Mouse (Mus musculus): Measurements from ENCODE around the gene Ntf5. TPM values are rescaled to one million over a fixed set of nuclear protein-coding genes. Genes with fewer than 3 reads are reported as not detected.
"Not testable (repeated sequence)": the region's sequence is repeated elsewhere in the genome, so short reads cannot be mapped to it uniquely, and the experiment has no call there.

Ntf5 gene
- polyA plus RNA-seq, 1 experiment from 2014 or later = 3.0 TPM

GRCm38 (mm10) chr7:45461781-45462180, 48.3 kb downstream of the Ntf5 start:
- DNase-seq (ENCODE audit: low read depth, low spot score) (no peak), ATAC-seq (no peak)
- POLR2A ChIA-PET = no interaction called here
- H3K27me3 ChIP-seq = no peaks in the 10 kb centered on the region
- CTCF ChIA-PET = no interaction called here
- no peak for TF ChIP-seq CTCF (IDR thresholded peaks at IDR 0.05)
- in situ Hi-C loops (cut with MboI; ENCODE audit: low pct_unique_long_range_greater_than_20kb) = no loop called here

- no peaks in the 10 kb centered on the region for H3K27me3 ChIP-seq
- no peak for ATAC-seq
- in situ Hi-C loops (cut with MboI; ENCODE audit: low pct_unique_long_range_greater_than_20kb) = no loop called here
- POLR2A ChIA-PET = no interaction called here
- DNase-seq (ENCODE audit: low read depth, low spot score) = no peak
- TF ChIP-seq CTCF (IDR thresholded peaks at IDR 0.05) = no peak
- CTCF ChIA-PET = interaction anchor here (0.8 kb wide), 1 partner anchor 48 kb away, joined by 3 read pairs; the partner anchor contains the start of gene Nucb1
Measured at GRCm38 (mm10) chr7:45462325-45462724, 48.8 kb downstream of the Ntf5 start.

- H3K27me3 ChIP-seq; ATAC-seq; DNase-seq (ENCODE audit: low read depth, low spot score); in situ Hi-C loops (cut with MboI; ENCODE audit: low pct_unique_long_range_greater_than_20kb): not testable (repeated sequence)
- CTCF ChIA-PET = interaction anchor here (0.8 kb wide), 1 partner anchor 48 kb away, joined by 3 read pairs; the partner anchor contains the start of gene Nucb1
- POLR2A ChIA-PET = interaction anchor here (0.7 kb wide), 1 partner anchor 30 kb away, joined by 3 read pairs; no protein-coding TSS in a partner anchor
Measured at GRCm38 (mm10) chr7:45462868-45463267, 49.4 kb downstream of the Ntf5 start.

GRCm38 (mm10) chr7:45463987-45464778, 50.7 kb downstream of the Ntf5 start:
- ChIA-PET POLR2A (no interaction called here), CTCF (interaction anchor here (1.2 to 3.5 kb wide), 3 partner anchors 12 to 30 kb away, joined by 3 to 14 read pairs (median 3); partner anchors contain the start of gene Gys1)
- ATAC-seq (no peak), DNase-seq (ENCODE audit: low read depth, low spot score) (no peak)
- no peak for TF ChIP-seq CTCF (IDR thresholded peaks at IDR 0.05)
- no peaks in the 10 kb centered on the region for H3K27me3 ChIP-seq
- in situ Hi-C loops (cut with MboI; ENCODE audit: low pct_unique_long_range_greater_than_20kb) = no loop called here

- DNase-seq (ENCODE audit: low read depth, low spot score) (no peak), ATAC-seq (no peak)
- ChIA-PET POLR2A (interaction anchor here (0.8 to 1.0 kb wide), 2 partner anchors 9 to 61 kb away, joined by 3 to 4 read pairs; partner anchors contain the start of genes Plekha4 and Ppp1r15a), CTCF (interaction anchor here (1.8 to 3.5 kb wide), 2 partner anchors 9 to 11 kb away, joined by 6 to 14 read pairs; no protein-coding TSS in a partner anchor)
- H3K27me3 ChIP-seq = no peaks in the 10 kb centered on the region
- in situ Hi-C loops (cut with MboI; ENCODE audit: low pct_unique_long_range_greater_than_20kb) = no loop called here
- TF ChIP-seq CTCF (IDR thresholded peaks at IDR 0.05) = no peak
Measured at GRCm38 (mm10) chr7:45465112-45465511, 51.6 kb downstream of the Ntf5 start.

- TF ChIP-seq CTCF (IDR thresholded peaks at IDR 0.05) = no peak
- no peak for ATAC-seq
- in situ Hi-C loops (cut with MboI; ENCODE audit: low pct_unique_long_range_greater_than_20kb) = no loop called here
- POLR2A ChIA-PET = interaction anchor here (0.8 to 1.1 kb wide), 4 partner anchors 9 to 106 kb away, joined by 3 to 4 read pairs (median 4); partner anchors contain the start of genes Plekha4 and Ppp1r15a
- CTCF ChIA-PET = interaction anchor here (1.2 to 3.5 kb wide), 4 partner anchors 9 to 217 kb away, joined by 3 to 14 read pairs (median 5); no protein-coding TSS in a partner anchor
- no peak for DNase-seq (ENCODE audit: low read depth, low spot score)
- H3K27me3 ChIP-seq = no peaks in the 10 kb centered on the region
Measured at GRCm38 (mm10) chr7:45465549-45465948, 52.1 kb downstream of the Ntf5 start.

GRCm38 (mm10) chr7:45466283-45467089, 53.0 kb downstream of the Ntf5 start, which contains the start of gene Bax:
Gene Bax (minus strand): TSS chr7:45466898.
- ChIA-PET CTCF (interaction anchor here (1.2 to 3.5 kb wide), 4 partner anchors 10 to 216 kb away, joined by 3 to 14 read pairs (median 5); no protein-coding TSS in a partner anchor), POLR2A (interaction anchor here (0.7 to 1.7 kb wide), 7 partner anchors 9 to 105 kb away, joined by 3 to 7 read pairs (median 4); partner anchors contain the start of genes Plekha4 and Ppp1r15a)
- in situ Hi-C loops (cut with MboI; ENCODE audit: low pct_unique_long_range_greater_than_20kb) = no loop called here
- ATAC-seq (peak; percentile 48), DNase-seq (ENCODE audit: low read depth, low spot score) (no peak)
- TF ChIP-seq CTCF (IDR thresholded peaks at IDR 0.05) = no peak
- no peaks in the 10 kb centered on the region for H3K27me3 ChIP-seq

Other genes starting within 250 kb of the Ntf5 start
- gene Slc17a7, start 249.7 kb upstream of the Ntf5 start, polyA plus RNA-seq (2021) = 0.19 TPM
- not detected for gene Gfy, start 234.1 kb upstream of the Ntf5 start, polyA plus RNA-seq (2021)
- gene Pth2, start 232.7 kb upstream of the Ntf5 start, polyA plus RNA-seq (2021) = not detected
- 0.03 TPM for gene Ccdc155, start 208.8 kb upstream of the Ntf5 start, polyA plus RNA-seq (2021)
- gene Dkkl1, start 201.5 kb upstream of the Ntf5 start, polyA plus RNA-seq (2021) = not detected
- 94.7 TPM for gene Tead2, start 197.9 kb upstream of the Ntf5 start, polyA plus RNA-seq (2021)
- 0.81 TPM for gene Cd37, start 174.6 kb upstream of the Ntf5 start, polyA plus RNA-seq (2021)
- not detected for gene Slc6a16, start 172.6 kb upstream of the Ntf5 start, polyA plus RNA-seq (2021)
- not detected for gene Slc6a21, start 136.2 kb upstream of the Ntf5 start, polyA plus RNA-seq (2021)
- 15.0 TPM for gene Trpm4, start 79.9 kb upstream of the Ntf5 start, polyA plus RNA-seq (2021)
- gene Hrc, start 78.4 kb upstream of the Ntf5 start, polyA plus RNA-seq (2021) = 0.06 TPM
- 4.1 TPM for gene Ppfia3, start 46.7 kb upstream of the Ntf5 start, polyA plus RNA-seq (2021)
- 4.7 TPM for gene Lin7b, start 43.1 kb upstream of the Ntf5 start, polyA plus RNA-seq (2021)
- 328 TPM for gene Snrnp70, start 18.0 kb upstream of the Ntf5 start, polyA plus RNA-seq (2021)
- gene Kcna7, start 8.0 kb upstream of the Ntf5 start, polyA plus RNA-seq (2021) = 0.27 TPM
- gene Lhb, start 7.1 kb downstream of the Ntf5 start, polyA plus RNA-seq (2021) = 0.14 TPM
- 59.3 TPM for gene Gys1, start 21.1 kb downstream of the Ntf5 start, polyA plus RNA-seq (2021)
- 82.1 TPM for gene Ruvbl2, start 24.4 kb downstream of the Ntf5 start, polyA plus RNA-seq (2021)
- 15.6 TPM for gene Ftl1, start 46.2 kb downstream of the Ntf5 start, polyA plus RNA-seq (2021)
- gene Bax, start 53.2 kb downstream of the Ntf5 start, polyA plus RNA-seq (2021) = 201 TPM
- gene Tulp2, start 68.2 kb downstream of the Ntf5 start, polyA plus RNA-seq (2021) = 0.47 TPM
- not detected for gene Gm45808, start 73.1 kb downstream of the Ntf5 start, polyA plus RNA-seq (2021)
- gene Dhdh, start 75.1 kb downstream of the Ntf5 start, polyA plus RNA-seq (2021) = 0.06 TPM
- gene Nucb1, start 96.7 kb downstream of the Ntf5 start, polyA plus RNA-seq (2021) = 506 TPM
- 123 TPM for gene Ppp1r15a, start 112.6 kb downstream of the Ntf5 start, polyA plus RNA-seq (2021)
- 2.2 TPM for gene Plekha4, start 112.6 kb downstream of the Ntf5 start, polyA plus RNA-seq (2021)
- 1.6 TPM for gene Hsd17b14, start 141.2 kb downstream of the Ntf5 start, polyA plus RNA-seq (2021)
- 57.2 TPM for gene Bcat2, start 156.5 kb downstream of the Ntf5 start, polyA plus RNA-seq (2021)
- 0.14 TPM for gene Fgf21, start 201.8 kb downstream of the Ntf5 start, polyA plus RNA-seq (2021)
- 0.91 TPM for gene Fut1, start 203.6 kb downstream of the Ntf5 start, polyA plus RNA-seq (2021)
- gene Izumo1, start 208.1 kb downstream of the Ntf5 start, polyA plus RNA-seq (2021) = 0.12 TPM
- gene Rasip1, start 213.8 kb downstream of the Ntf5 start, polyA plus RNA-seq (2021) = 1.6 TPM
- 0.40 TPM for gene Mamstr, start 226.3 kb downstream of the Ntf5 start, polyA plus RNA-seq (2021)